Mouse (Mus musculus) G1E (cell line): Measurements from ENCODE around the gene Naf1.

Source experiments
- CTCF ChIP-seq: IDR thresholded peaks from 2 replicates; pipeline ENCODE4 v1.5.1; 2012; ENCODE audit warnings: low read depth, low read length, inconsistent platforms, mixed read lengths
- GATA1 ChIP-seq: IDR thresholded peaks from 2 replicates; pipeline ENCODE4 v1.6.1; 2012; ENCODE audit warnings: borderline replicate concordance, low read length, inconsistent platforms, mixed read lengths
- GATA2 ChIP-seq: IDR thresholded peaks from 2 replicates; pipeline ENCODE4 v1.6.1; 2012; ENCODE audit warnings: low read depth, low read length, inconsistent platforms, borderline replicate concordance
- TAL1 ChIP-seq: conservative IDR thresholded peaks from 2 replicates; pipeline ENCODE4 v1.6.1; 2012; ENCODE audit warnings: low read depth, low read length, inconsistent platforms, mixed read lengths

- TF ChIP-seq CTCF (no peak), GATA1 (no peak), TAL1 (no peak), GATA2 (no peak)
Observed at GRCm38 (mm10) chr8:66916056-66916455, 56.0 kb downstream of the Naf1 start.
